Mouse (Mus musculus): Measurements from ENCODE around the gene Slc12a5. TPM values are rescaled to one million over a fixed set of nuclear protein-coding genes. Genes with fewer than 3 reads are reported as not detected.

Gene Slc12a5
- polyA plus RNA-seq (2012; rRNA removed), result 4.0 and 4.2 TPM in 2 replicates

GRCm38 (mm10) chr2:164960716-164961441 is at the start of gene Slc12a5:
Slc12a5 (plus strand) TSS chr2:164960802.

GRCm38 (mm10) chr2:164911086-164912048 is 49.2 kb upstream of the Slc12a5 start, which contains the start of gene Zfp335:
Zfp335 (minus strand) TSS chr2:164911757.

DNA sequence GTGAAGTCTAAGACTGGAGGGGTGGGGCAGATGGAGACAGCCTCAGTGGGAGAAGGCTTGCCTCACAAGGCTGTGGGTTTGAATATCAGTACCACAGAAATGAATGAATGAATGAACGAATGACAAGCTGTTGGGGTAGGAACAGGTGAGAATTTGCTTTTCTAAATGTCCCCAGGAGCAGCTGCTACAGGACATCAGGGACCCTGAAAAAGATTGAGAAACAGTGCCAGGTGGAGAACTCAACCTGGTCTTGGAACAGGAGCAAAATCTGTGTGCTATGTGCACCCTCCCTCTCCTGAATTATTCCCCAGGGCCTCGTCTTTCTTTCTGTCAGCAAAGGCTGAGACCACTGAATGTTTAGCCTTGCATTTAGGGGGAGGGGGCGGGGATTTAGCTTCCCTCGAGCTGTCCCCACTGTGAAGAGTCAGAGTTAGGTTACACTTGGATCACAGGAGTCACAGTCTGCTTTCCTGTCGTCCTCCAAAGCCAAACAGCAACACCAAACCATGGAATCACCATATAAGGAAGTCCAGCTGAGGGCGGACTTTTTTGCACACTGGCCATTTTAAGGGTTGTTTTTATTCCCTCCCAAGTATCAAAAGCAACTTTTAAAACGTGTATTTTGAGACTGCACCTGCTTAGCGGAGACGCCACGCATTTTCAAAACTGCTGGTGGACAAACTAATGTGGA is 20.3 kb upstream of the Slc12a5 start, which contains the start of gene Mmp9:
Gene Mmp9 (plus strand): TSS at position 641 of the 691 bp plus-strand sequence.

DNA sequence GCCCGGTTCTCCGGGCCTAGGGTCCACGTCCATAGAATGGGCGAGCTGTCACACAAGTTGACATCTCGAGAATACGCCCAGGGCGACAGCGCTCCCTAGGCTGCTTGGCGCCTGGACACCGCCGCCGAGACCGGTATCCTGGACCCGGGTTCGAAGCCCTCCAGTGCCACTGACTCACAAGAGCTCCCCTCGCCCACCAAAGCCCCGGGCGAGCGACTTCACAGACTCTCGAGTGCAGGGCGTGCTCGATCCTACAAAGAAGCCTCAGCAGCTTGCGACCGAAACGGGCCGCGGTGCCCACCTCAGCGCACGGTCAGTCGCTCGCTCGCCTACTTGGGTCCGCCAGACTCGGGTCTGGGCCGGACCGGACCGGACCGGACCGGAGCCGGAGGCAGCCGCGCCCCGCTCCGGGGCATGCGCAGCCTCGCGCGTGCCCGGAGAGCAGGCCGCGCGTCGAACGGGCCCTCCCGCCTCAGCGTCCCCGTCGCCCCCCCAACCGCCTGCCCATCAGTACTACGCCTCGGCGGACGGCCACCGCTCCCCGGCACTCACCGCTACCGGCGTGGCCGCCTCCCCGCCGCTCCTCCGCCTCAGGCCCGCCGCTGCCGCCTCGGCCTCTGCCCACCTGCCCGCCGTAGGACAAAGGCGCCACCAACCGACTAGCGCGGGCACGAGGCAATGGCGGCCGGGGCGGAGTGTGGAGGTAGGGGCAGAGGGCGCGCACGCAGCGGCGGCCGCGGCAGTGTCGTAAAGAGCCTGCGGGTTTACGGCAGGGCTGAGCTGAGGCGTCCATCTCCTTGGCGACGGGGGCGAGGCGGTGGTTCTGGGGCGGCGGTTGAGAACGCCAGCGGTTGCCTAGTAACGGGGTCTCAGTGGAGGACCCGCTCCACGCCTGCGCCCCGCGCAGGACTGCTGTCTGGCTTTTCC is 73.8 kb downstream of the Slc12a5 start, which contains the start of gene Ncoa5:
Gene Ncoa5 (minus strand): TSS at position 737 of the 927 bp plus-strand sequence.

Other genes with a start within 250 kb of the Slc12a5 start
- not detected in 2 replicates for gene Spint5, start 245.5 kb upstream of the Slc12a5 start, polyA plus RNA-seq (2012; rRNA removed)
- gene Wfdc3, start 214.9 kb upstream of the Slc12a5 start, polyA plus RNA-seq (2012; rRNA removed), result 1.3 and 2.9 TPM in 2 replicates
- 70.1 and 74.7 TPM in 2 replicates for gene Dnttip1, start 214.8 kb upstream of the Slc12a5 start, polyA plus RNA-seq (2012; rRNA removed)
- gene Ube2c, start 190.9 kb upstream of the Slc12a5 start, polyA plus RNA-seq (2012; rRNA removed), result 63.8 and 111 TPM in 2 replicates
- 0.77 TPM in 1 of 2 replicates, not detected in the other for gene Tnnc2, start 180.8 kb upstream of the Slc12a5 start, polyA plus RNA-seq (2012; rRNA removed)
- gene Snx21, start 175.0 kb upstream of the Slc12a5 start, polyA plus RNA-seq (2012; rRNA removed), result 62.2 and 74.1 TPM in 2 replicates
- gene Acot8, start 155.9 kb upstream of the Slc12a5 start, polyA plus RNA-seq (2012; rRNA removed), result 55.4 and 62.0 TPM in 2 replicates
- 4.4 and 4.9 TPM in 2 replicates for gene Zswim3, start 155.7 kb upstream of the Slc12a5 start, polyA plus RNA-seq (2012; rRNA removed)
- 16.5 and 18.3 TPM in 2 replicates for gene Zswim1, start 138.1 kb upstream of the Slc12a5 start, polyA plus RNA-seq (2012; rRNA removed)
- gene Spata25, start 132.3 kb upstream of the Slc12a5 start, polyA plus RNA-seq (2012; rRNA removed), result 0.44 and 0.46 TPM in 2 replicates
- 262 and 403 TPM in 2 replicates for gene Ctsa, start 127.9 kb upstream of the Slc12a5 start, polyA plus RNA-seq (2012; rRNA removed)
- gene Neurl2, start 127.3 kb upstream of the Slc12a5 start, polyA plus RNA-seq (2012; rRNA removed), result 15.8 and 20.4 TPM in 2 replicates
- 173 and 213 TPM in 2 replicates for gene Pltp, start 103.1 kb upstream of the Slc12a5 start, polyA plus RNA-seq (2012; rRNA removed)
- 46.6 and 47.4 TPM in 2 replicates for gene Pcif1, start 81.5 kb upstream of the Slc12a5 start, polyA plus RNA-seq (2012; rRNA removed)
- gene Zfp335, start 49.0 kb upstream of the Slc12a5 start, polyA plus RNA-seq (2012; rRNA removed), result 43.6 and 45.0 TPM in 2 replicates
- gene Mmp9, start 20.0 kb upstream of the Slc12a5 start, polyA plus RNA-seq (2012; rRNA removed), result 9.3 and 10.8 TPM in 2 replicates
- gene Ncoa5, start 74.1 kb downstream of the Slc12a5 start, polyA plus RNA-seq (2012; rRNA removed), result 42.2 and 48.5 TPM in 2 replicates
- 2.5 and 4.1 TPM in 2 replicates for gene Cd40, start 94.8 kb downstream of the Slc12a5 start, polyA plus RNA-seq (2012; rRNA removed)
- gene 1700025C18Rik, start 129.9 kb downstream of the Slc12a5 start, polyA plus RNA-seq (2012; rRNA removed), result not detected in 2 replicates

Data from ovary, adult 2 months (tissue).